Mouse (Mus musculus) macrophage (primary cell): ENCODE measurements around the gene Fam53a. TPM values are rescaled to one million over a fixed set of nuclear protein-coding genes. Genes with fewer than 3 reads are reported as not detected.

ENCODE experiments used
- H3K27ac ChIP-seq: fragments of 350-480 bp; formaldehyde crosslinking; 2 replicates; pipeline ENCODE4 v1.9.0; 2021
- H3K36me3 ChIP-seq: fragments of 350-480 bp; formaldehyde crosslinking; 2 replicates; pipeline ENCODE4 v1.9.0; 2021; ENCODE audit errors: inconsistent target
- H3K4me3 ChIP-seq: fragments of 350-480 bp; formaldehyde crosslinking; 2 replicates; pipeline ENCODE4 v1.9.0; 2021; ENCODE audit errors: inconsistent target
- H3K79me2 ChIP-seq: fragments of 350-480 bp; formaldehyde crosslinking; 2 replicates; pipeline ENCODE4 v1.9.0; 2021; ENCODE audit errors: inconsistent target
- WGBS: methylation state at CpG from one replicate; pipeline ENCODE4 v1.1.7; 2026; ENCODE audit warnings: inconsistent platforms; ENCODE audit not compliant: missing documents; 5-methylcytosine and 5-hydroxymethylcytosine counted together
- polyA plus RNA-seq: library from polyadenylated mRNA; stranded (reverse); fragments of 250-400 nt; gene quantifications from 3 replicates; pipeline ENCODE4 v1.2.4, GENCODE M21; 2018; ENCODE audit warnings: inconsistent platforms

The Fam53a gene
- polyA plus RNA-seq, 1 experiment from 2014 or later: 9.3 TPM

- 95% methylated on average over 1 of the region's 1 CpGs for WGBS
- Histone ChIP-seq H3K79me2 (peaks cover 10% of the 10 kb centered on the region; the same call in 1 of the 2 replicates), H3K4me3 (no peak overlapping the region), H3K27ac (no peak overlapping the region), H3K36me3 (peaks cover 44% of the 10 kb centered on the region)
Measured at GRCm38 (mm10) chr5:33611795-33612194, 17.6 kb downstream of the Fam53a start.

GRCm38 (mm10) chr5:33609226-33609625, 20.2 kb downstream of the Fam53a start:
- Histone ChIP-seq H3K79me2 (no peaks in the 10 kb centered on the region), H3K36me3 (peaks cover 44% of the 10 kb centered on the region), H3K4me3 (no peak overlapping the region), H3K27ac (no peak overlapping the region)
- 93% methylated on average over 1 of the region's 1 CpGs for WGBS

- Histone ChIP-seq H3K79me2 (no peaks in the 10 kb centered on the region), H3K4me3 (no peak overlapping the region), H3K27ac (no peak overlapping the region), H3K36me3 (peaks cover 41% of the 10 kb centered on the region)
- 93% methylated on average over 15 of the region's 15 CpGs for WGBS
Measured at GRCm38 (mm10) chr5:33607434-33607833, 22.0 kb downstream of the Fam53a start.

GRCm38 (mm10) chr5:33606631-33607030, 22.8 kb downstream of the Fam53a start:
- H3K36me3 ChIP-seq: peaks cover 38% of the 10 kb centered on the region
- no peak overlapping the region for H3K27ac ChIP-seq
- H3K79me2 ChIP-seq: no peaks in the 10 kb centered on the region
- H3K4me3 ChIP-seq: no peak overlapping the region
- WGBS: 95% methylated on average over 7 of the region's 7 CpGs

- Histone ChIP-seq H3K27ac (no peak overlapping the region), H3K4me3 (no peak overlapping the region), H3K36me3 (peaks cover 36% of the 10 kb centered on the region; the same call in 1 of the 2 replicates), H3K79me2 (no peaks in the 10 kb centered on the region)
- 95% methylated on average over 5 of the region's 5 CpGs for WGBS
Measured at GRCm38 (mm10) chr5:33605314-33605713, 24.1 kb downstream of the Fam53a start.

GRCm38 (mm10) chr5:33593620-33594019, 35.8 kb downstream of the Fam53a start:
- WGBS: 67% methylated on average over 2 of the region's 2 CpGs
- H3K79me2 ChIP-seq: no peaks in the 10 kb centered on the region
- H3K36me3 ChIP-seq: no peaks in the 10 kb centered on the region
- H3K27ac ChIP-seq: no peak overlapping the region
- no peak overlapping the region for H3K4me3 ChIP-seq

- no peaks in the 10 kb centered on the region for H3K79me2 ChIP-seq
- no peak overlapping the region for H3K4me3 ChIP-seq
- no peaks in the 10 kb centered on the region for H3K36me3 ChIP-seq
- WGBS: 67% methylated on average over 5 of the region's 5 CpGs
- H3K27ac ChIP-seq: no peak overlapping the region
Measured at GRCm38 (mm10) chr5:33589221-33589888, 40.1 kb downstream of the Fam53a start.

- H3K79me2 ChIP-seq: no peaks in the 10 kb centered on the region
- WGBS: 78% methylated on average over 3 of the region's 3 CpGs
- no peak overlapping the region for H3K4me3 ChIP-seq
- H3K36me3 ChIP-seq: no peaks in the 10 kb centered on the region
- no peak overlapping the region for H3K27ac ChIP-seq
Measured at GRCm38 (mm10) chr5:33588066-33588465, 41.4 kb downstream of the Fam53a start.

GRCm38 (mm10) chr5:33587498-33588058, 41.9 kb downstream of the Fam53a start:
- 86% methylated on average over 17 of the region's 18 CpGs for WGBS
- Histone ChIP-seq H3K27ac (no peak overlapping the region), H3K4me3 (no peak overlapping the region), H3K36me3 (no peaks in the 10 kb centered on the region), H3K79me2 (no peaks in the 10 kb centered on the region)

- 85% methylated on average over 1 of the region's 1 CpGs for WGBS
- no peak overlapping the region for H3K27ac ChIP-seq
- no peak overlapping the region for H3K4me3 ChIP-seq
- no peaks in the 10 kb centered on the region for H3K79me2 ChIP-seq
- H3K36me3 ChIP-seq: no peaks in the 10 kb centered on the region
Measured at GRCm38 (mm10) chr5:33580336-33580735, 49.1 kb downstream of the Fam53a start.

GRCm38 (mm10) chr5:33574207-33574606, 55.2 kb downstream of the Fam53a start:
- WGBS: 29% methylated on average over 4 of the region's 4 CpGs
- Histone ChIP-seq H3K36me3 (no peaks in the 10 kb centered on the region), H3K4me3 (no peak overlapping the region), H3K27ac (no peak overlapping the region), H3K79me2 (no peaks in the 10 kb centered on the region)

GRCm38 (mm10) chr5:33565886-33566285, 63.5 kb downstream of the Fam53a start:
- WGBS: 52% methylated on average over 4 of the region's 4 CpGs
- Histone ChIP-seq H3K27ac (no peak overlapping the region), H3K36me3 (no peaks in the 10 kb centered on the region)

GRCm38 (mm10) chr5:33556277-33556995, 73.0 kb downstream of the Fam53a start:
- Histone ChIP-seq H3K36me3 (no peaks in the 10 kb centered on the region), H3K27ac (no peak overlapping the region), H3K4me3 (no peak overlapping the region), H3K79me2 (no peaks in the 10 kb centered on the region)
- WGBS: 79% methylated on average over 14 of the region's 14 CpGs

More at GRCm38 (mm10) chr5:33565886-33566285, 63.5 kb downstream of the Fam53a start:
- Histone ChIP-seq H3K4me3 (no peak overlapping the region), H3K79me2 (no peaks in the 10 kb centered on the region)
